Mouse (Mus musculus): ENCODE measurements at regions not wholly inside any gene's neighbourhood (a gene's known extent, or its start where the extent isn't known, plus 50 kb on each side); places are given as distances from the start of the nearest gene placed in this dataset.

DNA sequence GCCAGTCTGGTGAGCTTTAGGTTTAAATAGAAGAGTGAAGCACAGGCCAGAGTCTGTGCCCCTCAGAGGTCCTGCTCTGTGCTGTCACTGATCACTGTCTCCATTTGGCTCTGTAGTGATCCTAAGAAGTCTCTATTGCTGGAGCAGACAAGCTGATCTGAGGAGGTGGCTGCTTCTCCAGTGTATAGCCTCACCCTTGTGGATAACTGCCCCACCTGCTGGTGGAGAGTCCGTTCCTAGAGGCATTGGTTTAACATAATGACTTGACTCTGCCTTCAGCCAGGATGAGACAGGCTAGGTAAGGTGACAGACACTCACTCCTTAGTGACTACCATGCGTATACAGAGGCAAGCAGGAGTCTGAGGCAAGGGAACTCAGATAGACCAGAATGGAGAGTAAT is 136.5 kb upstream of the Foxn2 start:
- DNase-seq (ENCODE audit: low read depth, low spot score), result peak; percentile 76

DNA sequence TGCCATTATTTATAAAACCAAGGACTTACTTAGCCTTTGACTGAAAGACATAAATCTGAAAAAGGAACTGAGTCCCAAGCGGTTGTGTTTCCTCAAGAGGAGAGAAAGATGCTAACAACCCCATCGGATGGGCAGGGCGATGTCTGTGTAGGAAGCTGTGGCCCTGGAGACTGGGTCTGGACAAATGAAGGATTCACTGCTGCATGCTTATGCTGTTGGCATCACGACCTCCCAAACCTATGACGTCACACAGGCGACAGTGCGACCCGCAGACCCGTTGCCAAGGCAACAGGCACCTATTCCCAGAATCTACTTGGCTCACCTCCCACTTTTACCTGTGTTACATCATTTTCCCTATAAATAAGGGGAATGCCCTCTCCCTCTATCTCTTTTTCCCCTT is 135.3 kb upstream of the Foxn2 start:
- DNase-seq (ENCODE audit: low read depth, low spot score), result no peak

DNA sequence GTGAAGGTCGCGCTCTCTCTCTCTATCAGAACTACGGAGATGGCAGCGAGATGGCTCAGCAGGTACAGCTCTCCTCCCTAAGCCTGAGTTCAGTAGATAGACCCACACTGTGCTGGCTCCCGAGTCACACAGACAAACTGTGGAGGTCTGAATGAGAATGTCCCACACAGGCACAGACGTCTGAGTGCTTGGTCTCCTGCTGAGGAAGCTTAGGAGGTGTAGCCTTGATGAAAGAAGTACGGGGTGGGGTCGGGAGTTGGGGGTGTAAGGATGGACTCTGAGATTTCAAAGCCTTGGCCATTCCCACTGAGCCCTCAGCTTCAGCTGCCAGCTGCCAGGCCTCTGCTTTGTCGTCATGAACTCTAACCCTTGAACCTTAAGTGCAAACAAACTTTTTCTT is 134.2 kb upstream of the Foxn2 start:
- DNase-seq (ENCODE audit: low read depth, low spot score), result peak; percentile 57

DNA sequence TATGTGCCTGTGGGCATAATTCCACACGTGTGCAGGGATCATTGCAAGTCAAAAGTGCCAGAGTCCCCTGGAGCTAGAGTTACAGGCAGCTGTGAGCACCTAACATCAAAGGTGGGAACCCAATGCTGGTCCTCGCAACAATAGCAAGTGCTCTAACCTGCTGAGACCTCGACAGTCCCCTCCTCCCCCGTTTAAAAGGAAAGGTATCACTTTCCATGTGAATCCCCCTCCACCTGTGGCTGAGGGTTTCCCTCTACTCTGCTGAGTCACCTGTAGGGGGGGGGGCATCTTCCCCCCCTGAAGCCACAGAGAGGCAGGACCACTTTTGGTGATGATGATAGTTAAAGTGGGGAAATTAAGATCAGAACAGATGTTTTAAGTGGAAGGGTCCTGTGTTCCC is 133.4 kb upstream of the Foxn2 start:
- DNase-seq (ENCODE audit: low read depth, low spot score), result no peak

DNA sequence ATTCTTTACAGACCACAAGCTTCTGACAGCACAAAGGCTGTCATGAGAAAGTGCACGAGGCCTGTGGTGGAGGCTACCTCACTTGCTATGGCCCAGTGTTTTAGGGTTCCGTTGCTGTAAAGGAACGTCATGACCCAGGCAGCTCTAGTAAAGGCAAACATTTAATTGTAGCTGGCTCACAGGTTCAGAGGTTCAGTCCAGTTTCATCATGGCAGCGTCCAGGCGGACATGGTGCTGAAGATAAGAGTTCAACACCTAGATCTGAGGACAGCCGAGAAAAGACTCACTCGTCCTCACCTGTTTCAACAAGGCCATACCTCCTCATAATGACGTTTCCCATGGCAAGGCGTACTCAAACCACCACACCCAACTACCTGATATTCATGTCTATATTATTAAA is 132.7 kb upstream of the Foxn2 start:
- no peak for DNase-seq (ENCODE audit: low read depth, low spot score)

DNA sequence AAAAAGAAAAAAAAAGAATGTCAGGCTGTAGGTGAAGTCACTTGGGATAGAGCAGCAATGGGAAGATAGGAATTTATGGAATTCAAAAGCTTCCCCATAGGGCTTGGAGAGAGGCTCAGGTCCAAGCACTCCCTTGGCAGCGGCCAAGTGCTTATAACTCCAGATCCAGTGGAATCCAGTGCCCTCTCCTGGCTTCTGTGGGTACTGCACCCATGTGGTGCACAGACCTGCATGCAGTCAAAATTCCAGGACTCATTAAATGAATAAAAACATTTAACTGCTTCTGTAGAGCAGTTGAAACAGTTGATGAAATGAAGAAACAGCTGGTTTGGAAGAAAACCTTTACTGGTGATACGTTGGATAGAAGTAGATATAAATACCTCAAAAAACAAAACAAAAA is 127.6 kb upstream of the Foxn2 start:
- DNase-seq (ENCODE audit: low read depth, low spot score), result peak; percentile 90

DNA sequence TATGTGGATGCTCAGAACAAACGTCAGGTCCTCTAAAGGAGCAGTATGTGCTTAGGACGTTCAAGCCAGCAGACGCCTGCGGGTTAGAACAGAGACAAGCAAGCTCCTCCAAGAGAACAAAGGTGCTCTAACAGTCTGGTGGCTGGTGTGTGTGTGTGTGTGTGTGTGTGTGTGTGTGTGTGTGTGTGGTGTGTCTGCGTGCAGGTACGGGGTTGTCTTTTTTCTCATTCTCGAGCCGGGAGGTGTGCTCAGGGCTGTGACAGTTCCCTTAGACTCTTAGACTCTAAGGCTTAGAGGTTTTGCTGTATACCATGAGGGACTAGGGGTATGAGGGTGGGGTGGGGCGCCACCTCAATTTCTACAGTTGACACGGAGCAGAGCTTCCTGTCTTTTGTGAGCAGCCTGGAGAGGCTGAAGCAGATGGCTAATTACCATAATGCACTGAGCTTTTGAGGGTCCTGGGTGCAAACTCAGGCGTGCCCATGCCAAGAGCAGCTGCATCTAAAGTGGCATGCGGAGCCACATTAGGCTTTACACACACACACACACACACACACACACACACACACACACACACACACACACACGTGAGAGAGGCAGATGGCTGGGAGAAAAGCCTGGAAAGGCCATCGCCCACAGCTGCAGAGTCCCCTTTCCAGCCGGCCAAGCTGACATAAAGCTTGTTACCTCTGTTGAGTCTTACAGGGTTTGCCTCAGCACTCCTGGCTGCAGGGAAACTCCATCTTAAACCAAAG is 124.1 kb upstream of the Foxn2 start:
- peak; percentile 43 for DNase-seq (ENCODE audit: low read depth, low spot score)

DNA sequence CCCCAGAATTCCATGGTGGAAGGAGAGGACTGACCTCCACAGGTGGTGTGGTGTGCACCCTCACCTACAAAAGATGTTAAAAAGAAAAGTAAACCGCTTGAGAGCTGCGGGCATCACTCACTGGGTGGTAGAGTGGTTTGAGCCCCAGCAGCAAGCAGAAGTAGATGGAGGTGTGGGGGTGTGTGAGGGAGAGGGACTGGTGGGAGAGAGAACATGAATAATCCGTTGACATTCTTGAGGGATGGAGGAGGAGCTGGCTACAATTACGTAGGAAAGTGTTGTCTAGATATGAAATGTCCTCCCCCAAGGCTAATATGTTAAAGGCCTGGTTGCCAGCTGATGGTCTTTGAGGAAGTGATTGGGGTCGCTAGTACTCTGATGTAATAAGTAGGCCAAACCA is 123.2 kb upstream of the Foxn2 start:
- no peak for DNase-seq (ENCODE audit: low read depth, low spot score)

DNA sequence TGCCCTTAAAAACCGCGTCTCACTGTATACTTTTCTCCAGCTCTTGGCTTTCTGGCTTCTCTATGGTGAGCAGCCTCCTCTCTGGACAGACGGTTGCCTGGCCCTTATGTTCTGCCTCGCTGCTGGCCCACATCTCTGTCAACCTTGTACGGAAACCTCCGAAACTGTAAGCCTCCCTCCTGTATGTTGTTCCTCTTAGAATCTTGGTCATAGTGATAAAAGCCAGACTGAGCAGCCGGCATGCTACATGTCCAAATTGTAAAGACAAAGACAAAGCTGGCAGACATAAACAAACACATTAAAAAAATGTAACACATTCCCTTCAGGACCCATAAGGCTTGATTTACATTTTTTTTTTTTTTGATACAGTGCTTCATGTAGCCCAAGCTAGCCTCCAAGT is 122.7 kb upstream of the Foxn2 start:
- no peak for DNase-seq (ENCODE audit: low read depth, low spot score)

DNA sequence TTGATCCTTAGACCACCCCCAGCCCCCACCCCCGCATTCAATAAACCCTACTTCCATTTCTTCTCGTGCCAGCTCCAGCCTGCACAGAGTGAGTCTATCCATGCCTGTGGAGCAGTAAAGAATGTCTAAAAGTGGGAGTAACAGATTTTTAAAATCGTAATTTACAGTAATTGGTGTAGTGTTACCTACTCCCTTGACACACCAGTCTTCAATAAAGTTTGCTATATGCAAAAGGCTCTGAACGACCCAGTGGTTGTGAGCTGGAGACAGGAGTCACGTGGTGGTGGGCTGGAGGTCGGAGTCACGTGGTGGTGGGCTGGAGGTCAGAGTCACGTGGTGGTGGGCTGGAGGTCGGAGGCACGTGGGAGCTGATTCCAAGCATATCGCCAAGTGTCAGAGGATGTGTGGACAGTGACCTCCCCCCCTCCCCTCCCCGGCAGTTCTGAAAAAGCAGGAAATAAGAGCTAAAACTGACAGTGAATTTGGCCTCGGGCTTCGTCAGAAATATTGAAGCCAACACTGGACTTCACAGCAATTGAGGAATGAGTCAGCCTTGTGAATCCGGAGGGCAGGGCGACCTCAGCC is 122.2 kb upstream of the Foxn2 start:
- peak; percentile 65 for DNase-seq (ENCODE audit: low read depth, low spot score)

DNA sequence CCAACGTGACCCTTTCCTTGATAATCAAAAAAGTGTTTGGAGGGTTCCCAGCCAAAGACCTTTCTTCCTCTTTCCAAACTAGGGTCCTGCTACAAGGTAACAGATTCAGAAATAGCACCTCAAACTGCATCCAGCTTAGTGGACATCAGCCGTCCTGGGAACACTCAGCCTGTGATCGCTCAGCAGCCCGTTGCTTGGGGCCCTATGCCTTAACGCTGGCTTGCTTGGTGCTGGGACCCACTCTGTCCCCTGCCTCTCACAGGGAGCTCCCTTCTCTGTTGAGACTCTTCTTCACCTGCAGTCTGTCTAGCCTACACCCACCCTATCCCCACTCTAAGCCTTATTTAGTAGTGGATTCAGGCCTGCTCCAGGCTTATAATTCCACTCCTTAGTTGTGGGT is 121.6 kb upstream of the Foxn2 start:
- no peak for DNase-seq (ENCODE audit: low read depth, low spot score)

DNA sequence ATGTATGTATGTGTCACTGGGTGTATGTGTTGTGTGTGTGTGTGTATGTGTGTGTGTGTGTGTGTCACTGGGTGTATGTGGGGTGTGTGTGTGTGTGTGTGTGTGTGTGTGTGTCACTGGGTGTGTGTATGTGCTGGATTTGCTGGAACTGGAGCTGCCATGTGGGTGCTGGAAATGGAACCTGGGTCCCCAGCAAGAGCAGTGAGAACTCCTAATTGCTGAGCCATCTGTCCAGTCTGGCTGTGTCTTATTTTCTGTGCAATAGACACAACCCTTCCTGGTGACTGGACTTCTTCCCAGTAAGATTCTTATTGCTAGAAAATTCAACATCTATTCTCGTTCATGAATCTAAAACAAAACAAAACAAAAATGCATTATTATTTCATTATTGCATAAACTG is 119.8 kb upstream of the Foxn2 start:
- no peak for DNase-seq (ENCODE audit: low read depth, low spot score)

DNA sequence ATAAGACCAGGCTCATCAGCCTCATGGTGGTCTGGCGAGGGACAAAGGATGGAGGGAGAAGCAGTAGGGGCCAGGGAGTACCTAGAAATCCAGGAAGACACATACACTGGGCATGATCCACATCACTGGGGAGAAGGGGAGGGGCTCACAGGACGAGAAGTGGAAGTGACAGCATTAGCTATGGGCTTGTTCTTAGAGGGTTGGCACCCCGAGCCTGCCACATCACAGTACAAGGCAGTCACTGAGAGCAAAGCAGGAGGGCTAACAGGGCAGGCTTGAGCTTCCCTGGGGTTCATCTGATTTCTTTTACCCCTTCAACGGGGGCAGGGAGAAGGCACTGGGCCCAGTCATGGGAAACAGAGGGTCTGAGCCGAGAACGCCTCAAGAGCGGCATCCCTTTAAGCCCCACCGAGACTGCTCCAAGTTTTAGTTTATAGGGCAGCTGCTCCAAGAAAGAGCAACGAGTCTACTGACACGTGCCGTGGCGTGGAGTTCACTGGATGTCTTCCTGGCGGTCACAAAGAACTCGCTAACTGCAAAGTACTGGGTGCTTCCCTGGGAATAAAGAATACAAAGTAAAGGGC is 115.1 kb upstream of the Foxn2 start:
- DNase-seq (ENCODE audit: low read depth, low spot score), result no peak

DNA sequence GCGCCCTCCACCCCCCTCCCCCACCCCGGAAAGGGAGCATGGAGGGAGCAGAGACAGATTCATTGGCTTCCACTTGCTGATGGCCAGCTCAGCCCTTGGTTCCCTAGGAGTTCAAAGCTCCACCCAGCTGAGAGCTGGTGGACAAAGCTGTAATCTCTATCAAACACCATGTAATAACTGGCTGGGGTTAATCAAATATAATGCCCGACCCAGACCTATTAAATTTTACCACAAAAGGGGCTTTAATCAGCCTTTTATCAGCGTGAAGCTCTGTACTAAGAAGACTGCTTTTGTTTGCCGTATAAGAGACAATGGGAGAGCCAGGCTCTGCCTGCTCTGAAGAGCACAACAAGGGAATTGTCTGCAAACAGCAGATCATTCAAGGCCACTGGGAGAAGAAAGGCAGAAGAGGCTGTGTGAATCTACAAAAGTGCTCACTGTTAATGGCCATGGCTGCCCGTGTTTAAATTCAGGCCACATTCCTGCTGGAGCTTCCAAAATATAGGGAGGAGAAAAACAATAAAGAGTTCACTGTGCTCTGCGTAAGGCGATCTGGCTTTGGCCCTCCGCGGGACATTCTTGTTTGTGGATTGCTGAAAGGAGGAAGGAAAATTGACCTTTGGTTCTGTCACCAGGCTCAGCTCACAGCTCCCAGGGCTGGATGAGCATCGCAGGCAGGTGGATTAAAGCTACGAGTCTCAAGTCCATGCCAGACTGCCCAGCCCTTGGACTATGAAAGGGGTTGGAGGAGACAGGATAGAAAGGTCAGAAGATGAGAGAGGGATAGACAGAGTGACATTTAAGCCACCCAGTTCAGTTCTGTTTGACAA is 114.4 kb upstream of the Foxn2 start:
- DNase-seq (ENCODE audit: low read depth, low spot score), result peak; percentile 87

DNA sequence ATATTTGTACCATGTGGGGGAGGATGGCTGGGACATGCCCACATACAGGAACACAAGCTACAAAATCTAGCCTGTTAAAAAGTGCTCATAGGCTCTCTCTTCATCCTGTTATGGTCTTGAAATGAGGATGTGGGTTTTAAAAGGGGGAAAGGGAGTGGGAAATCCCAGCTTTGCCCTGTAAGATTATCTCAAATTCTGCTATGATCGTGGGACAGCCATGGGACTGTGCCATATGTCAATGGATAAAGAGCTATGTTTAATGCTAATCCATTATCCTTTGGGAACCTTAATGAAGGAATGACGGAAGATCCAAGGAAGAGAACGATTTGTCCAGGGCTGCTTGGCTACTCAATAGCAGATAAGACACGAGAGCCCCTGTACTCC is 113.8 kb upstream of the Foxn2 start:
- no peak for DNase-seq (ENCODE audit: low read depth, low spot score)

DNA sequence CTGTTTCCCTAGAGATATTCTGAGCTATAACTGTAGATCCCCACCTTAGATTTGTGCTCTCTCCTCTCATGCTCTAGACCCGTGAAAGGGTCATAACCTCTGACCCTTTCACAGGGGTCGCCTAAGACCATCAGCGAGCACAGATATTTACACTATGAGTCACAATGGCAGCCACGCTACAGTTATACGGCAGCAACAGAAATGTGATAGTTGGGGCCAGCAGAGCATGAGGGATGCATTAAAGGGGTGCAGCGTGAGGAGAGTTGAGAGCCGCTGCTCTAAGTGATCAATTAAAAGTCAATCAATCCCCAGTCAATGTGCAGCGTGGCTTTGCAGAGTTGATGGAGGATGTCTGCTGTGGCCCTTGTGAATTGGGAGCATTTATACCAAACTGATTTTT is 112.7 kb upstream of the Foxn2 start:
- DNase-seq (ENCODE audit: low read depth, low spot score), result no peak

DNA sequence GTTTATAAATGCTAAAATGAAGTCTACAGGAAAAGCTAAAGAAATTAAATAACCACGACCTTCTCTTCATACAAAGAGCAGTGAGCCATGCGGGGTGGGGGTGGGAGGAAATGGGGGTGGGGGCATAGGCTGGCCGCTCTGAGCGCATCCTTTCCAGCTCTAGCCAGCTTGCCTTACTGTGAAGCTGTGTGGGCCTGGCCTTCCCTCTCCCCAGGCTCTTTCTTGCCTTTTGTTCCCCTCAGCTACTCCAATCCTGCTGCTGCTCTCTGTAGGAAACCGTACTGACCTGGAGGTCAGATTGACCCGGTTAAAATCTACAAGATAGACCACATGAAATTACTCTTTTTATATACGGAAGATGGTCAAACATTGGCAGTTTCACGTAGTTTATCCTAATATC is 111.7 kb upstream of the Foxn2 start:
- DNase-seq (ENCODE audit: low read depth, low spot score), result peak; percentile 66

DNA sequence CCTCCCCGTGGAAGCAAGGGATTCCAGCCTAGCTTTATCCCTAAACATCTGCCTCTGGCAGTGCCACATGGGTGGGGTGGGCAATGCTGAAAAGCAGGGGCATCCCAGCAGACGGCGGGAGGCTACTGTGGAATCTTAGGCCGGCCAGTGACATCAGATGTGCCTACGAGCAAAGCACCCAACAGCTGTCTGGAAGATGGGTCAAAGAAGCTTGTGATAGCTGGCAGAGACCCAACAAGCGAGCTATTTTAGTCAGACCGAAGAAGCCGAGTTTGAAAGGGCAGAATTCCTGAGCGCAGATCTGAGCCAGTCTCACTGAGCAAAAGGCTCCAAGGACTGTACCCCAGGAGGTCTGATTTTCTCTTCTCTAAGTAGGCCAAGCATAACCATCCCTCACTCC is 110.8 kb upstream of the Foxn2 start:
- no peak for DNase-seq (ENCODE audit: low read depth, low spot score)

DNA sequence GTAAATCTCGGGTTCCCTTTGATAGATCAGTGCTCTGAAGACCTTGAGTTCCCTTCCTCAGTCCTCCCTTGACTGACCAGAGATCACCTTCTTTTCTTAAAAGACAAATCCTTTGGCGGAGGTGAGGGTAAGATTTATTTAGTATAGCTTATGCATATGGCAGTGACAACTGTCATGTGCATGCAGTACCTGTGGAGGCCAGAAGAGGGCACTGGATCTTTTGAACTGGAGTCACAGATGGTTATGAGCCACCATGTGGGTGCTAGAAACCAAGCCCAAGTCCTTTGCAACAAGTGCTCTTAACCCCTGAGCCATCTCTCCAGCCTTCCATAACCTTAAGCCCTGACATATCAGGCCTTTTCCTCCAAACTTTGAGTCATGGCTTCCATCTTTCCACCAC is 110.4 kb upstream of the Foxn2 start:
- DNase-seq (ENCODE audit: low read depth, low spot score), result peak; percentile 57

DNA sequence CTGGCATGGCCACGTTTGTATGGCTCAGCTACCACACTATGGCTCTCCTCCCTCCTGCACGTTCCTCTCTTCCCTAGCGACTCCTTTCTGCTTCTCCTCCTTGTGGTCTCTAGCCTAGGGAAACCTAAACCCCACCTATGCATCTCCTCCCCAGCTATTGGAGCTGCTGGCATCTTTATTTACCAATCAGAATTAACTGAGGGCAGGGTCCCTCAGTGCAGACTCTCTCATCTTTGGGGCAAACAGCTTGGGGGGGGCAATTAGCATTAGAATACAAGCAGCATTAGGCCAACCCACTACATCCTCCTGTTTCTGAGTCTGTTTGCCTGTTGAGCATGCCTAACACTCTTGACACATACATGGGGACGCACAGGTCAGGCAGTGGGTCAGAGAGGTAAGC is 106.7 kb upstream of the Foxn2 start:
- peak; percentile 81 for DNase-seq (ENCODE audit: low read depth, low spot score)

DNA sequence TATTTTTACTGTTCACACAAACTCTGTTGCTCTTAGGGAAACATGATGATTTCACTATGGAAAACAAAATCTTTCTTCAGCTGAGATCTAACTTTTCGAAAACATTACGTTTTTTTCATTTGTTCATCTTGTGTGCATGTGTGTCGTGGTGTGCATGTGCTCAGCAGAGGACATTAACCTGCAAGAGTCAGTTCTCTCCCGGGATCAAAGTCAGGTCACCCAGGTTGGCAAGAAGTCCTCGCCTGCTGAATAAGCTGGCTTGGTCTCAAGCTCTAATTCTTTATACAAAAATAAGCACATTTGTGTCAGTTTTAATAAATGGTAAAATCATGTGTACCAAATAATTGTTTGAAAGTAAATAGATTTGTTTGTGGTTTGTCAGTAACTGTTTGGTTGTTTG is 105.2 kb upstream of the Foxn2 start:
- no peak for DNase-seq (ENCODE audit: low read depth, low spot score)

DNA sequence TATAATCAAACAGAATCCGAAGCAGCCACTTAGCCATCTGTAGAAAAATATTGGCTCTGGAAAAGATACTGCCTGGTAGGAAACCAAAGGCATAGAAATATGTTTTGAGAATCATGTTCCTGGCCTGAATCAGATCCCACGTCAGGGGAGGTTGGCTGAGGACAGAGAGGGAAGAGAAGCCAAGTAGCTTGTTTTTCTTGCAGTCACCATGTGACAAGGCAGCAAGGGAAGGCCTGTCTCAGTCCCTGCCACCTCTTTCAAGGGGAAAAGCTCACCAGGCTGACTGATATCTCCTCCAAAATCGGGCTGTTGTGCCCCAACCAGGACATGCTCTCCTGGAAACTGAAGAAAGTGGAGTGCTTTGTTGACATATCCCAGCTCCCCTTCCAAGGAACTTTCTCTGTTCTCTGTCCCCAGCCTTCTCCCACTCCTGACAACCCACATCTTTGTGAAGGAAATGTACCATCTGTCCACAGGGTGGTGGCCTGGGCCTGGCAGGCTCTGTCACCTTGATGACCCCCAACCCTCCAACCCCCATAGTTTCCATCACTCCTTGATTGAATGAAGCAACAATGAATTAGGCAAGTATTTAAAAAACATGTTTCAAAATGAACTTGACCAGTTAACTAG is 104.3 kb upstream of the Foxn2 start:
- no peak for DNase-seq (ENCODE audit: low read depth, low spot score)

Measured in ZHBTc4 (cell line).